Mouse (Mus musculus) liver, adult 2 months (tissue): ENCODE data around the gene Xpo5.

Source experiments
- CTCF ChIP-seq: fragments of 200-500 bp; IDR thresholded peaks from 2 replicates; pipeline ENCODE4 v1.5.1; 2011; ENCODE audit warnings: low read depth, low read length, control low read depth
- POLR2A ChIP-seq: fragments of 200-500 bp; IDR thresholded peaks from 2 replicates; pipeline ENCODE4 v1.6.1; 2011; ENCODE audit warnings: low read length, control low read depth; ENCODE audit not compliant: insufficient read depth; ENCODE audit errors: extremely low read depth

GRCm38 (mm10) chr17:46201151-46201550 is 1.4 kb upstream of the Xpo5 start:
- TF ChIP-seq CTCF (no peak), POLR2A (no peak)
